Mouse (Mus musculus): Measurements from ENCODE around the gene Atxn1. TPM values are rescaled to one million over a fixed set of nuclear protein-coding genes. Genes with fewer than 3 reads are reported as not detected.
A peak's percentile ranks its signal among the peaks of the same experiment; 100 is the strongest.

Gene Atxn1
- polyA plus RNA-seq, 1 experiment from 2014 or later: 5.9 TPM

DNA sequence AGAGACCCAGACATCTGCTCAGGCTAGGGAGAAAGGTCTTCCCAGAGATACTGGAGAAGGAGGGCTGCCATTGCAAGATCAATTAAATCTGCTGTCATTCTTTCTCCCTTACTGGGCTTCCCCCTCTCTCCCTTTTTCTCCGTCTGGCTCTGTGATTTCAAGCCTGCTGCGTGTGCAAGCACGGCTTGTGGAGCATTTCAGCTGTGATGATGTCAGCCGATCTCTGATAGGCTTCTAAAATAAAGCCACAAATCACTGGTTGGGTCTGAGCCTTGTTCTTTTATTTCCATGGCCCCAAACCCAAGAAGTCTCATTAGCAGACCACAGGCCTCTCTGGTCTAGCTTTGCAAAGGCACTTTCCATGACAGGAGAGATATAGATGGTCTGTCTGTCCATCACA lies 399.9 kb downstream of the Atxn1 start:
- Histone ChIP-seq H3K4me2 (replicated peaks; ENCODE audit: low read depth, low read length) (no peak overlapping the region), H3K9ac (replicated peaks; ENCODE audit: low read length) (no peak overlapping the region), H3K4me1 (ENCODE audit: insufficient read depth, low read length) (no peaks in the 10 kb centered on the region), H3K27me3 (ENCODE audit: insufficient read depth, low read length) (no peaks in the 10 kb centered on the region), H3K36me3 (ENCODE audit: insufficient read depth, low read length) (peaks cover 18% of the 10 kb centered on the region; the same call in 1 of the 2 replicates), H3K27ac (ENCODE audit: low read length) (no peak overlapping the region), H3K4me3 (ENCODE audit: low read length) (no peak overlapping the region), H3K9me3 (ENCODE audit: low read length) (no peaks in the 10 kb centered on the region)
- ATAC-seq (ENCODE audit: low FRiP score, low TSS enrichment): no peak
- 47% methylated on average over 4 of the region's 4 CpGs for WGBS

DNA sequence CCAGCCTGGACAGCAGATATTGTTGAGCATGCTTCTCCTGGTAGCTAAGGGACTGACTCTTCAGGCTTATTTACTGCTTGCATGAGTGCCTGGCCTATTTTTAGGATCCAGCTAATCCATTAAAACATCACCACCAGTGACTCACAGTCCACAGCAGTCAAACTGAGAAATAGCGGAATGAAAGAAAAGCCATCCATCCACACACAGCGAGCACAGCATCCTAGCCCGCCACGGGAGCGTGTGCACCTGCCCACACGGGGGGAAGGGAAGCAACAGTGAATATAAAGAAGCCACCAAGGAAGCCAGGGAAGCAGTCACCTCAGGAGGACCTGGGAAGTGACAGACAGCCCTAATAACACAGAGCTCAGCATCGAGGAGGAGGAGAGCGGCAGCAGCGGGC lies 402.8 kb downstream of the Atxn1 start:
- no peak for ATAC-seq (ENCODE audit: low FRiP score, low TSS enrichment)
- WGBS: 60% methylated on average over 9 of the region's 9 CpGs

DNA sequence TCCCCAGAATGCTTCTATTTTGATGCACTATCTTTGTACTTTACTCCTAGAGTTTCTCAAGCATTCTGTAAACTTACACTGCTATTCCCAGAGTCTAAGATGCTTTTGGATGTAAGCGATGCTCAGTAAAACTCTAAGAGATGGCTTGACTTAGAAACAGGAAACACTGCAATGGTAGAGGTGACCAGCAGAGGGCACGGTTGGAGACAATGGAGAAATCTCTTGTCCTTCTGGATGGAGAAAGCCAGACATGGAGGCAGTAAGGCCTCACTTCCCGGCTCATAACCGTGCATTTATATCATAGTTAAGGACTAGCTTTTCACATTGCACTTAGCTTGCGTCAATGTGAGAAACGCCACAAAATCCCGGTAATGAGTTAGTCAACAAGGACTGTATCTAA lies 404.3 kb downstream of the Atxn1 start:
- H3K27me3 ChIP-seq (ENCODE audit: insufficient read depth, low read length): no peaks in the 10 kb centered on the region
- H3K9ac ChIP-seq (replicated peaks; ENCODE audit: low read length): no peak overlapping the region
- H3K4me1 ChIP-seq (ENCODE audit: insufficient read depth, low read length): no peaks in the 10 kb centered on the region
- H3K9me3 ChIP-seq (ENCODE audit: low read length): no peaks in the 10 kb centered on the region
- no peak overlapping the region for H3K4me3 ChIP-seq (ENCODE audit: low read length)
- no peak for ATAC-seq (ENCODE audit: low FRiP score, low TSS enrichment)
- H3K36me3 ChIP-seq (ENCODE audit: insufficient read depth, low read length): no peaks in the 10 kb centered on the region
- H3K27ac ChIP-seq (ENCODE audit: low read length): no peak overlapping the region
- H3K4me2 ChIP-seq (replicated peaks; ENCODE audit: low read depth, low read length): no peak overlapping the region
- 76% methylated on average over 7 of the region's 7 CpGs for WGBS

More for the DNA sequence above, 402.8 kb downstream of the Atxn1 start:
- H3K27ac ChIP-seq (ENCODE audit: low read length): no peak overlapping the region
- H3K27me3 ChIP-seq (ENCODE audit: insufficient read depth, low read length): no peaks in the 10 kb centered on the region
- no peak overlapping the region for H3K4me2 ChIP-seq (replicated peaks; ENCODE audit: low read depth, low read length)
- peaks cover 10% of the 10 kb centered on the region; the same call in 1 of the 2 replicates for H3K36me3 ChIP-seq (ENCODE audit: insufficient read depth, low read length)
- no peaks in the 10 kb centered on the region for H3K9me3 ChIP-seq (ENCODE audit: low read length)
- H3K4me1 ChIP-seq (ENCODE audit: insufficient read depth, low read length): no peaks in the 10 kb centered on the region
- no peak overlapping the region for H3K4me3 ChIP-seq (ENCODE audit: low read length)
- no peak overlapping the region for H3K9ac ChIP-seq (replicated peaks; ENCODE audit: low read length)

DNA sequence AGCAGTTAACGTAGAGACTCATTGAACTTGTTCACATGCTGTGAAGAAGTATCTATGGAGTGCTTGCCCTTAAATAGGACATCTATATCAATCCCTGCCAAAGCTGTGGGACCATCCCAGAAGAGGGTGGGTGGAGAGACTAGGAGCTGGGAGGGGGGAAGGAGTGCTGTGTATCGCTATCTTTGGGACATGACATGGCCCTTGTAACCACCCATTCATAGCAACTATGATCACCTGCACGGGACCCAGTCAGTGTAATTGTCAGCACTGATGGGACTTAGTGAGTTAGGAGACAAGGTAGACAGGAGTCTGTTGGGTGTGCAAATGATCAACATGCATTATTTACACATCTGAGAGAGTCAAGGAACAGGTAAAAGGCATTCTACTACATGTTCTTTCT lies 405.6 kb downstream of the Atxn1 start:
- Histone ChIP-seq H3K4me2 (replicated peaks; ENCODE audit: low read depth, low read length) (no peak overlapping the region), H3K9me3 (ENCODE audit: low read length) (no peaks in the 10 kb centered on the region), H3K27ac (ENCODE audit: low read length) (no peak overlapping the region), H3K4me1 (ENCODE audit: insufficient read depth, low read length) (no peaks in the 10 kb centered on the region), H3K36me3 (ENCODE audit: insufficient read depth, low read length) (no peaks in the 10 kb centered on the region), H3K4me3 (ENCODE audit: low read length) (no peak overlapping the region), H3K9ac (replicated peaks; ENCODE audit: low read length) (no peak overlapping the region), H3K27me3 (ENCODE audit: insufficient read depth, low read length) (no peaks in the 10 kb centered on the region)
- no peak for ATAC-seq (ENCODE audit: low FRiP score, low TSS enrichment)
- 93% methylated on average over 3 of the region's 3 CpGs for WGBS

DNA sequence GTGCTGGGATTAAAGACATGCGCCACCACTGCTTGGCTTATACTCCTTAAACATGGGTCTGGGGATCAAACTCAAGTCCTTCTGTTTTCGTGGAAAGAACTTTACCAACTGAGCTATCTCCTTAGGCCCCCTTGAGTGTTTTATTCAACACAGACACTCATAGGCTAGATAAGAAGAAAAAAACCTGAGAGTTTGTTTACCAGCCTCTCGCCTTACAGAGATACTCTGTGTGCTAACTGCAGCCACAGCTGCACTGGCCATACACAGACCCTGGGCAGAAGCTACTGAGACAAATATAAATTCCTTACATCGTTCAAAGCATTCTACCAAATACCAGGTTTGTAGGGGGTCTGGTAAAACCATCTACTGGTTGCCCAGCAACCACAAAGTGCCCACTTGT lies 406.4 kb downstream of the Atxn1 start:
- H3K4me1 ChIP-seq (ENCODE audit: insufficient read depth, low read length): peaks cover 5% of the 10 kb centered on the region; the same call in 1 of the 2 replicates
- no peaks in the 10 kb centered on the region for H3K9me3 ChIP-seq (ENCODE audit: low read length)
- 84% methylated on average over 4 of the region's 4 CpGs for WGBS
- no peak overlapping the region for H3K4me3 ChIP-seq (ENCODE audit: low read length)
- no peak for ATAC-seq (ENCODE audit: low FRiP score, low TSS enrichment)
- H3K36me3 ChIP-seq (ENCODE audit: insufficient read depth, low read length): no peaks in the 10 kb centered on the region
- no peaks in the 10 kb centered on the region for H3K27me3 ChIP-seq (ENCODE audit: insufficient read depth, low read length)
- H3K4me2 ChIP-seq (replicated peaks; ENCODE audit: low read depth, low read length): no peak overlapping the region
- no peak overlapping the region for H3K9ac ChIP-seq (replicated peaks; ENCODE audit: low read length)
- H3K27ac ChIP-seq (ENCODE audit: low read length): no peak overlapping the region

DNA sequence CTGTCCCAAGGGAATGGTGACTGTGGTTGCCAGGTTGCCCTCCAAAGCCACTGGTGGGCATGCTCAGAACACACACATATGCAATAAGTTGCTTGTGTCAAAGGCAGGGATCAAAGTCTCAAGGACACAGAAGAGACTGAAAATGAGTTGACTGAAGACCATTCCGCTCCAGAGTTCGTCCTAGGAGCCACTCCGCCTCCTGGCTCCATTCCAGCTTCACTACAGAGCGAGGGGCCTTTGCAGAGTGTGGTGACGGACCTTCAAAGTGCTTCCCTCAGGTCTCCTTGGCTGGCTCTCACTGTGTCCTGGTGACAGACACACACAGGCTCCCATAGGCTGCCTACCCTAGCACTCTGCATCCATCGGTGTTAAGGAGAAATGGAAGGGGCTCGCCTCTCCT lies 411.1 kb downstream of the Atxn1 start:
- Histone ChIP-seq H3K27me3 (ENCODE audit: insufficient read depth, low read length) (no peaks in the 10 kb centered on the region), H3K9ac (replicated peaks; ENCODE audit: low read length) (no peak overlapping the region), H3K27ac (ENCODE audit: low read length) (no peak overlapping the region), H3K9me3 (ENCODE audit: low read length) (no peaks in the 10 kb centered on the region), H3K4me3 (ENCODE audit: low read length) (no peak overlapping the region), H3K4me2 (replicated peaks; ENCODE audit: low read depth, low read length) (no peak overlapping the region), H3K36me3 (ENCODE audit: insufficient read depth, low read length) (no peaks in the 10 kb centered on the region), H3K4me1 (ENCODE audit: insufficient read depth, low read length) (peaks cover 5% of the 10 kb centered on the region; the same call in 1 of the 2 replicates)
- WGBS: 62% methylated on average over 7 of the region's 7 CpGs
- ATAC-seq (ENCODE audit: low FRiP score, low TSS enrichment): no peak

DNA sequence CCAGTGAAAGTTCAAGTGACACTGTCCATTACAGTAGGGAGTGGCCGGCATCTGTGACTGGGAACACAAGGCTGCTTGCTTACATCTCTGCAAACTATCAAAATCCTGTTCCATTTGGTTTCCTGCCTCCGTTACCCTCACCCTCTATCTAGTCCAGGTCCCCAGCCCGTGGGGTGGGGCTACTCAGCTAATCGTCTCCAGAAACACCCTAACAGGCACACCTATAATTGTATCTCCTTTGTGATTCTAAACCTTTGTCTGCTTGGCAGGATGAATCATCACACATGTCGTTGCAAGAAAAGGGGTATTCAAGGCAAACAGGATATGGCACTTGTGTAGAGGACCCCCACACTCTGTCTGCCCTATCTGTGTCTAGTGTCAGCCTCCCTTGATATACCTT lies 417.3 kb downstream of the Atxn1 start:
- 72% methylated on average over 5 of the region's 5 CpGs for WGBS
- Histone ChIP-seq H3K4me1 (ENCODE audit: insufficient read depth, low read length) (no peaks in the 10 kb centered on the region), H3K4me2 (replicated peaks; ENCODE audit: low read depth, low read length) (no peak overlapping the region), H3K27me3 (ENCODE audit: insufficient read depth, low read length) (no peaks in the 10 kb centered on the region), H3K36me3 (ENCODE audit: insufficient read depth, low read length) (peaks cover 8% of the 10 kb centered on the region), H3K9ac (replicated peaks; ENCODE audit: low read length) (no peak overlapping the region), H3K27ac (ENCODE audit: low read length) (no peak overlapping the region), H3K9me3 (ENCODE audit: low read length) (no peaks in the 10 kb centered on the region), H3K4me3 (ENCODE audit: low read length) (no peak overlapping the region)
- no peak for ATAC-seq (ENCODE audit: low FRiP score, low TSS enrichment)

DNA sequence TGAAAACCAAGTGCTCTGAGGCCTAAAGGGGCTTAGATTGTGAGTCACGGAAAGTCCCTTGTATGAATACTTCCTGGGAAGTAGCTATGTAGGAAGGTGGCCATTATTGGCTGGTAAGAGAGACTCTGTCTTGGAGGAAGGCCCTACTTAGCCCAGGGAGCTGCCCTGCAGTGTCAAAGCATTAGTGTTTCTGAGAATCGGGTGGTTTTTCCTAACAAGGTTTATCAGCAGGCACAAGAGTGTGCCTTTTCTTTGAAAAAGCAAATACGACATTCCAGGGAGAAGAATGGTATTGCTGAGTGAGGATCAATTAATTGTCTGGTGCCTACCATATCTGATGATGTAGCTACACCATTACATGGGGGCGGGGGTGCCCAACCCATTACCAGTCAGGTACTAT lies 417.9 kb downstream of the Atxn1 start:
- Histone ChIP-seq H3K27ac (ENCODE audit: low read length) (no peak overlapping the region), H3K9ac (replicated peaks; ENCODE audit: low read length) (no peak overlapping the region), H3K4me2 (replicated peaks; ENCODE audit: low read depth, low read length) (no peak overlapping the region), H3K36me3 (ENCODE audit: insufficient read depth, low read length) (peaks cover 8% of the 10 kb centered on the region), H3K4me1 (ENCODE audit: insufficient read depth, low read length) (no peaks in the 10 kb centered on the region), H3K9me3 (ENCODE audit: low read length) (no peaks in the 10 kb centered on the region), H3K4me3 (ENCODE audit: low read length) (no peak overlapping the region), H3K27me3 (ENCODE audit: insufficient read depth, low read length) (no peaks in the 10 kb centered on the region)
- ATAC-seq (ENCODE audit: low FRiP score, low TSS enrichment): no peak
- WGBS: 89% methylated on average over 4 of the region's 4 CpGs

DNA sequence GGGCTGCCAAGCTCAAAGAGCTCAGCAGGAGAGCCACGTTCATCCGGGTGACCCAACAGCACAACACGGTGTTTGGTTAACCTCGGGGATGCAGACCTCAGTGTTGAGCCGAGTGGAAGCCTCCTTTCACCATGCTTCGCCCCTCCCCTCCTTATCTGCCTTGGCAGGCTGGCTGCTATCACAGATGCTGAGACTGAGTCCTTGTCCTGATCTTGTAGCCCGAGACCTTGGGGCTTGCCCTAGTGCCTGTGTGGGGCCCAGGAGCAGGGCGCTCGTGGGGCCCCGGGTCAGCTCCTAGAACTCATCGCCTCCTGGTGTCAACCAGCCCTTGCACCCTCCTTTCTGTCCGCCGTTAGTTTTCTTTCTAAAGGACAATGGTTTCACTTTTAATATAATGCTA lies 418.8 kb downstream of the Atxn1 start:
- no peak overlapping the region for H3K4me3 ChIP-seq (ENCODE audit: low read length)
- no peak overlapping the region for H3K9ac ChIP-seq (replicated peaks; ENCODE audit: low read length)
- 83% methylated on average over 13 of the region's 13 CpGs for WGBS
- ATAC-seq (ENCODE audit: low FRiP score, low TSS enrichment): no peak
- H3K27ac ChIP-seq (ENCODE audit: low read length): no peak overlapping the region
- no peak overlapping the region for H3K4me2 ChIP-seq (replicated peaks; ENCODE audit: low read depth, low read length)
- H3K27me3 ChIP-seq (ENCODE audit: insufficient read depth, low read length): no peaks in the 10 kb centered on the region
- H3K36me3 ChIP-seq (ENCODE audit: insufficient read depth, low read length): peaks cover 8% of the 10 kb centered on the region
- H3K4me1 ChIP-seq (ENCODE audit: insufficient read depth, low read length): no peaks in the 10 kb centered on the region
- no peaks in the 10 kb centered on the region for H3K9me3 ChIP-seq (ENCODE audit: low read length)

DNA sequence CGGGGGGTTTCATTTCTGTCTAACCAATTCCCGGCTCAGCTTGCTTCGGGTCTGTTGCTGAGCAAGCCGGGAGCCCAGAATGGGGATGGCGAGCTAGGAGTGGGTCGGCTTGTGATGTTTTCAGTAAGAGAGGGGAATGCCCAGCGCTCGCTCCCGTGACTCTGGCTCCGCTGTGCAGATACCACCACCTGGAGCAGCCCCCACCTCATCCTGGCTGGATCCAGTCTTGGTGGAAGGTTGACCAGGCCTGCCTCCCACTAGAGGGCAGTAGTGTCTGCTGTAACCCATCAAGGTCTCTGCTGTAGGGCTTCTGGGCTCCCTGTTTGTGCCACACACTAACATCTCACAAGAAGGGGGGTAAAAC lies 425.6 kb downstream of the Atxn1 start:
- Histone ChIP-seq H3K9me3 (ENCODE audit: low read length) (no peaks in the 10 kb centered on the region), H3K27me3 (ENCODE audit: insufficient read depth, low read length) (no peaks in the 10 kb centered on the region), H3K4me1 (ENCODE audit: insufficient read depth, low read length) (peaks cover 9% of the 10 kb centered on the region), H3K36me3 (ENCODE audit: insufficient read depth, low read length) (no peaks in the 10 kb centered on the region; the same call in none of the 2 replicates), H3K9ac (replicated peaks; ENCODE audit: low read length) (peak overlapping the region; percentile 45), H3K4me3 (ENCODE audit: low read length) (peak overlapping the region; percentile 38), H3K27ac (ENCODE audit: low read length) (0 out of 2 replicates have a peak overlapping the region, but pooled peaks have one; percentile 16), H3K4me2 (replicated peaks; ENCODE audit: low read depth, low read length) (peak overlapping the region; percentile 69)
- peak; percentile 83 for ATAC-seq (ENCODE audit: low FRiP score, low TSS enrichment)
- WGBS: 11% methylated on average over 10 of the region's 10 CpGs
